Mouse (Mus musculus): Measurements from ENCODE around the gene Spag9.

GRCm38 (mm10) chr11:94143336-94143735 is 147.4 kb downstream of the Spag9 start:
- TF ChIP-seq POLR2A (IDR thresholded peaks at IDR 0.05; ENCODE audit: low read depth, low read length) (no peak), CTCF (conservative IDR thresholded peaks at IDR 0.05; ENCODE audit: insufficient read depth, insufficient read length, low read depth, low read length) (no peak)

Data from kidney, adult 2 months (tissue).